Mouse (Mus musculus) lung, postnatal 0 days (tissue): Measurements from ENCODE around the gene Slc34a2.

Experiments used
- CTCF ChIP-seq: IDR thresholded peaks from 2 replicates; pipeline ENCODE4 v1.5.1; 2016; ENCODE audit warnings: antibody characterized with exemption, mild to moderate bottlenecking
- EP300 ChIP-seq: IDR thresholded peaks from 2 replicates; pipeline ENCODE4 v1.6.1; 2016; ENCODE audit warnings: antibody characterized with exemption, mild to moderate bottlenecking, control low read depth

DNA sequence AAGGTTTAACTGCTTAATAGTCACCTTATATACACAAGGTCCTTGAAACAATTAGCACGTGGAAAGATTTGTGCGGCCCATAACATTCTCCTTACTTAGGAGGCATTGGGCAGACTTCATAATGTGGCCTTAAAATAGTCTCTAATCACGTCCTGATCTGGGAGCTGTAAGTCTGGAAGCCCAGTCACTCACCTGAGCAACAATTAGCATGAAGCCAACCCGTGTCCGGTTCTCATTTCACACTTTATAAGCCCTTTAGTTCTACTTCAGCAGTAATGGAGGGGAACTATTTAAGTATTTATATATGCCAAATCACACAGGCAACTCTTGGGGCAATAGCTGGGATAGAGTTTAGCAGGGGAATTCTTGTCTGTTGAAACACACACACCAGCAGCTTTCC is 21.3 kb upstream of the Slc34a2 start:
- TF ChIP-seq CTCF: no peak
- no peak for TF ChIP-seq EP300
